Mouse (Mus musculus): ENCODE measurements at regions not wholly inside any gene's neighbourhood (a gene's known extent, or its start where the extent isn't known, plus 50 kb on each side); places are given as distances from the start of the nearest gene placed in this dataset.

DNA sequence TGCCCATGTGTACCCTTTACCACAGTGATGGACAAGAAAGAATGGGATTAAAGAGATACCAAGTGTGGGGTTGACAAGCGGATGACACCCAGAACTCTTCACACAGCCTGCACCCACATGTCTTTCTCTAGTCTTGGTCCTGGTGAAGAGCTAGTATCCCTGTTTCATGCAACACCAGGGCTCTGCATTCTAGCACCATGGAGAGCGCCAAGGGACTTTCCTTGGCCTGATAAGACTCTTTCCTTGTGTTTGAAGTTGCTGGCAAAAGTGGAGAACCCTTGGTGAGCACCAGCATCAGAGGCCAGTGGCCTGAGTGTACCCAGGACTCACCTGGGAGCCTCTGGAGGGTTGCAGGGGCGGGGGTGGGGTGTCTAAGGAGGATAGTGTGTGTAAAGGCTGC is 161.7 kb upstream of the Grik3 start:
- Histone ChIP-seq H3K36me3 (ENCODE audit: control insufficient read depth, insufficient read depth, low read length) (no peaks in the 10 kb centered on the region), H3K4me3 (ENCODE audit: control insufficient read depth in 1 of 2, insufficient read depth in 1 of 2, low read depth in 1 of 2, low read length in 2 of 2) (no peak overlapping the region), H3K4me1 (ENCODE audit: control insufficient read depth in 2 of 2, insufficient read depth in 2 of 2, low read length in 2 of 2) (no peaks in the 10 kb centered on the region), H3K27me3 (ENCODE audit: control insufficient read depth, insufficient read depth, low read length) (no peaks in the 10 kb centered on the region), H3K9me3 (ENCODE audit: control insufficient read depth, low read length) (no peaks in the 10 kb centered on the region), H3K4me2 (ENCODE audit: low read length) (no peak overlapping the region), H3K27ac (replicated peaks in 1 of 2; ENCODE audit: control insufficient read depth in 1 of 2, insufficient read depth in 1 of 2, low read depth in 2 of 2, low read length in 2 of 2) (no peak overlapping the region), H3K9ac (ENCODE audit: low read length) (no peak overlapping the region)
- no peak for ATAC-seq (ENCODE audit: insufficient number of reproducible peaks, insufficient read depth, low FRiP score, low read depth)
- 14% methylated on average over 3 of the region's 3 CpGs for WGBS

DNA sequence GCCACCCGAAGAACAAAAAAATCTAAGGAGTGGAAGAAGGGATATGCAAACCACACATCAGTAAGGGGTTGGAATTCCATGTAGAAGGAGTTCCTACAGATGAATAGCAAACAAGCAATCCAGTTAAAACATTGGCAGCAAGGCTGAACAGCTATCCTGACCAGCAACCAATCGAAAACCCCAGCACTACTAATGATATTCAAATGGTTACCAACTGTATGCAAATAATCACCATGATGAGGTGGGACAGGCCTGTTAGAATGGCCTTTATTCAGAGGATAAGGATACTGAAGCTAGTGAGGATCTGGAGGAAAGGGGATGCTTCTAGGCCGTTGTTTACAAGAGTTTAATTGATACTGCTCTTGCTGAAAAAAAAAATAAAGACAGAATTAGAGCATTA is 166.0 kb upstream of the Grik3 start:
- Histone ChIP-seq H3K27me3 (ENCODE audit: control insufficient read depth, insufficient read depth, low read length) (no peaks in the 10 kb centered on the region), H3K4me1 (ENCODE audit: control insufficient read depth in 2 of 2, insufficient read depth in 2 of 2, low read length in 2 of 2) (no peaks in the 10 kb centered on the region), H3K4me3 (ENCODE audit: control insufficient read depth in 1 of 2, insufficient read depth in 1 of 2, low read depth in 1 of 2, low read length in 2 of 2) (no peak overlapping the region), H3K36me3 (ENCODE audit: control insufficient read depth, insufficient read depth, low read length) (no peaks in the 10 kb centered on the region), H3K9me3 (ENCODE audit: control insufficient read depth, low read length) (no peaks in the 10 kb centered on the region), H3K4me2 (ENCODE audit: low read length) (no peak overlapping the region), H3K27ac (replicated peaks in 1 of 2; ENCODE audit: control insufficient read depth in 1 of 2, insufficient read depth in 1 of 2, low read depth in 2 of 2, low read length in 2 of 2) (no peak overlapping the region), H3K9ac (ENCODE audit: low read length) (no peak overlapping the region)
- 64% methylated on average over 3 of the region's 3 CpGs for WGBS
- ATAC-seq (ENCODE audit: insufficient number of reproducible peaks, insufficient read depth, low FRiP score, low read depth), result no peak

DNA sequence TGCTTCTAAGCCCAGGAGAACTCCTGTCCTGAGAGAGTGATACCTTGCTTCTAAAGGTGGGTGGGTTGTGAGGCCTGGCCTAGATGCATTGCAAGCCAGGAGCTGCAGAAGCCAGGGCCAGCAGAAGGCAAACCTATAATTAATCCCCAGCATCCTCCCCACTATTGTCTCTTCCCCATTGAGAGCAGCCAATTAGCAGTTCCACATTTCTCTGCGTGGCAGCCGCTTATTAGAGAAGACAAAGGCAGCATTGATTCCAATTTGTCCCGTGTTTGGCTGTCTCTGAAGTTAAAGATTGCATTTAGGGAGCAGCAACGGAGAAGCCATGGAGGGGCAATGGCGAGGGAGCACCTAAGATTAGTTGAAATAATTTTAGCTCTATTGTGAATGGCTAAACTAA is 171.2 kb upstream of the Grik3 start:
- WGBS, result 47% methylated on average over 5 of the region's 5 CpGs
- H3K4me2 ChIP-seq (ENCODE audit: low read length), result no peak overlapping the region

DNA sequence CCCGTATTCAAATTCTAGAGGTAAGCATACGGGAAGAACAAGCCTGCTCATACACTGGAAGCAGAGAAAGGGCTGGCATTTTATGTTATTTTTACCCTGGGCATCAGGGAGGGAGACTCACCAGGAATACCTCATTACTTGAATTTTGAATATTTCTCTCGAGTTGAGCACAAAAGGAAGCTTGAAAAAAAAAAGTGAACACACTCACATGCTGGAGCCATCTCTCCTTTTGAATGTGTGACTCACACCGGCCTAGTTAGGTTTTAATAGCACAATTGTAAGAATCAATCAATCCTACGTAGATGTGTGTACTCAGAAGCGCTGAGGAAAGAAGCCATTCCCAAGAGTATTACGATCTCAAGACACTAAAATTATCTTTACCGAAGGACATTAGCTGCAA is 172.2 kb upstream of the Grik3 start:
- no peak overlapping the region for H3K4me2 ChIP-seq (ENCODE audit: low read length)
- H3K4me3 ChIP-seq (ENCODE audit: control insufficient read depth in 1 of 2, insufficient read depth in 1 of 2, low read depth in 1 of 2, low read length in 2 of 2), result no peak overlapping the region
- no peaks in the 10 kb centered on the region for H3K36me3 ChIP-seq (ENCODE audit: control insufficient read depth, insufficient read depth, low read length)
- no peak overlapping the region for H3K27ac ChIP-seq (replicated peaks in 1 of 2; ENCODE audit: control insufficient read depth in 1 of 2, insufficient read depth in 1 of 2, low read depth in 2 of 2, low read length in 2 of 2)
- H3K9me3 ChIP-seq (ENCODE audit: control insufficient read depth, low read length), result no peaks in the 10 kb centered on the region
- 40% methylated on average over 8 of the region's 8 CpGs for WGBS
- H3K27me3 ChIP-seq (ENCODE audit: control insufficient read depth, insufficient read depth, low read length), result peaks cover 13% of the 10 kb centered on the region
- no peak overlapping the region for H3K9ac ChIP-seq (ENCODE audit: low read length)
- no peak for ATAC-seq (ENCODE audit: insufficient number of reproducible peaks, insufficient read depth, low FRiP score, low read depth)
- no peaks in the 10 kb centered on the region for H3K4me1 ChIP-seq (ENCODE audit: control insufficient read depth in 2 of 2, insufficient read depth in 2 of 2, low read length in 2 of 2)

More for the DNA sequence above, 171.2 kb upstream of the Grik3 start:
- Histone ChIP-seq H3K36me3 (ENCODE audit: control insufficient read depth, insufficient read depth, low read length) (no peaks in the 10 kb centered on the region), H3K4me3 (ENCODE audit: control insufficient read depth in 1 of 2, insufficient read depth in 1 of 2, low read depth in 1 of 2, low read length in 2 of 2) (no peak overlapping the region), H3K9me3 (ENCODE audit: control insufficient read depth, low read length) (no peaks in the 10 kb centered on the region), H3K9ac (ENCODE audit: low read length) (no peak overlapping the region), H3K27ac (replicated peaks in 1 of 2; ENCODE audit: control insufficient read depth in 1 of 2, insufficient read depth in 1 of 2, low read depth in 2 of 2, low read length in 2 of 2) (no peak overlapping the region), H3K4me1 (ENCODE audit: control insufficient read depth in 2 of 2, insufficient read depth in 2 of 2, low read length in 2 of 2) (no peaks in the 10 kb centered on the region), H3K27me3 (ENCODE audit: control insufficient read depth, insufficient read depth, low read length) (peaks cover 13% of the 10 kb centered on the region)
- no peak for ATAC-seq (ENCODE audit: insufficient number of reproducible peaks, insufficient read depth, low FRiP score, low read depth)

DNA sequence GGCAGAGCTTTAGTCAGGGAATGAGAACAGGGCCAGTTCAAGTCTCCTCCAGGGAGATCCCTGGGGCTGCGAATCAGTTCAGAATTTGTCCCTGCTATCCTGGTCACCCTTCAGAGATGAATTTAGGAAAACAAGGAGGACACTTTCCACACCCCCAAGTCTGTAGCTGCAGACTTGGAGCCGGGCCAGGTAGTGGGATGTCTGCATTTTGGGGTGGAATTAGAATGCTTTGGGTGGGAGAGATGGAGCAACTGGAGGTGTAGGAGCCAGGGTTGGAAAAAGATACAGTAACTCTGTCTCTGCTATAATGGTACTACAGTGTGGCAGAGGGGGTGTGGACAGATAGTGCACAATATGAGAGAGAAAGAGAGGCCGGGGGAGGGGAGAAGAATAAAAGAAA is 173.6 kb upstream of the Grik3 start:
- Histone ChIP-seq H3K9me3 (ENCODE audit: control insufficient read depth, low read length) (no peaks in the 10 kb centered on the region), H3K4me2 (ENCODE audit: low read length) (no peak overlapping the region), H3K27me3 (ENCODE audit: control insufficient read depth, insufficient read depth, low read length) (peaks cover 13% of the 10 kb centered on the region), H3K4me1 (ENCODE audit: control insufficient read depth in 2 of 2, insufficient read depth in 2 of 2, low read length in 2 of 2) (no peaks in the 10 kb centered on the region), H3K4me3 (ENCODE audit: control insufficient read depth in 1 of 2, insufficient read depth in 1 of 2, low read depth in 1 of 2, low read length in 2 of 2) (no peak overlapping the region), H3K27ac (replicated peaks in 1 of 2; ENCODE audit: control insufficient read depth in 1 of 2, insufficient read depth in 1 of 2, low read depth in 2 of 2, low read length in 2 of 2) (no peak overlapping the region), H3K36me3 (ENCODE audit: control insufficient read depth, insufficient read depth, low read length) (no peaks in the 10 kb centered on the region), H3K9ac (ENCODE audit: low read length) (no peak overlapping the region)
- 56% methylated on average over 3 of the region's 3 CpGs for WGBS
- ATAC-seq (ENCODE audit: insufficient number of reproducible peaks, insufficient read depth, low FRiP score, low read depth), result no peak

DNA sequence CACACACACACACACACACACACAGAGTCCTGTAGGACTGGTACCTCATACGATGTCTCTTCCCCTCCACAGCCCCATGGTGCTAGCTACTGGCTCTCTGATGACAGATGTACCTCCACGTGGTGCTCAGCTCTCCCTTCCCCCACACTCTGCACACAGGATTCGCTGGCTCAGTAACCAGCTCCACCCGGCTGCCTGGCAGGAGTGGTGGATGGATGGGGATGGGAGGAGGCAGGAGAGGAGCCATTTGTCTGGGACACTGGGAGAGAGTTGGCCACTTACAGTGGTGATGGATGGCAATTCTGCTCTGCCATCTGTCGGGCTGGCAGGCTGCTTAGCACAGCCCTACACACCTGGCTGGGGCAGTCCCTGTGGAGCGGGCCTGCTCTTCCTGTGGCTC is 174.7 kb upstream of the Grik3 start:
- Histone ChIP-seq H3K27me3 (ENCODE audit: control insufficient read depth, insufficient read depth, low read length) (peaks cover 13% of the 10 kb centered on the region), H3K4me3 (ENCODE audit: control insufficient read depth in 1 of 2, insufficient read depth in 1 of 2, low read depth in 1 of 2, low read length in 2 of 2) (no peak overlapping the region), H3K4me1 (ENCODE audit: control insufficient read depth in 2 of 2, insufficient read depth in 2 of 2, low read length in 2 of 2) (no peaks in the 10 kb centered on the region), H3K9ac (ENCODE audit: low read length) (no peak overlapping the region), H3K36me3 (ENCODE audit: control insufficient read depth, insufficient read depth, low read length) (no peaks in the 10 kb centered on the region), H3K9me3 (ENCODE audit: control insufficient read depth, low read length) (no peaks in the 10 kb centered on the region), H3K27ac (replicated peaks in 1 of 2; ENCODE audit: control insufficient read depth in 1 of 2, insufficient read depth in 1 of 2, low read depth in 2 of 2, low read length in 2 of 2) (no peak overlapping the region), H3K4me2 (ENCODE audit: low read length) (no peak overlapping the region)
- ATAC-seq (ENCODE audit: insufficient number of reproducible peaks, insufficient read depth, low FRiP score, low read depth), result no peak
- 8% methylated on average over 6 of the region's 6 CpGs for WGBS

DNA sequence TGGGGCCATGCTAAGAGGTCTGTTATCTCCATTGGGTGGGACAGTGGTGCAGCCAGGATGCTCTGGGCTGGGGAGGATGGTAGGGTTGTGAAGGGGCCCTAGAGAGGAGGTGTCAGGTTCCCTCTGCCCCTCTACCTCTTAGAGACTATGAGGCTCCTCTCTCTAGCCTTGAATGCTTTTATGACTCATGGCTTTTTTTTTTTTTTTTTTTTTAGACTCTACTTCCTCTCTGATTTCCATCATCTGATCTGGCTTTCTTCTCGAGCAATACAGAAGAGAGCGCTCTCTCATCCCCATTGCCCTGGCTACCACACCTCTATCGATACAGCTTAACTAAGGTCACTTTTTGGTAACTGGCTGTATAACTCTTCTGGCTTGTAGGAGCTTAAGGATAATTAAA is 176.6 kb upstream of the Grik3 start:
- ATAC-seq (ENCODE audit: insufficient number of reproducible peaks, insufficient read depth, low FRiP score, low read depth), result no peak
- Histone ChIP-seq H3K4me1 (ENCODE audit: control insufficient read depth in 2 of 2, insufficient read depth in 2 of 2, low read length in 2 of 2) (no peaks in the 10 kb centered on the region), H3K4me3 (ENCODE audit: control insufficient read depth in 1 of 2, insufficient read depth in 1 of 2, low read depth in 1 of 2, low read length in 2 of 2) (no peak overlapping the region), H3K9ac (ENCODE audit: low read length) (no peak overlapping the region), H3K36me3 (ENCODE audit: control insufficient read depth, insufficient read depth, low read length) (no peaks in the 10 kb centered on the region), H3K9me3 (ENCODE audit: control insufficient read depth, low read length) (no peaks in the 10 kb centered on the region), H3K27ac (replicated peaks in 1 of 2; ENCODE audit: control insufficient read depth in 1 of 2, insufficient read depth in 1 of 2, low read depth in 2 of 2, low read length in 2 of 2) (no peak overlapping the region), H3K4me2 (ENCODE audit: low read length) (no peak overlapping the region), H3K27me3 (ENCODE audit: control insufficient read depth, insufficient read depth, low read length) (peaks cover 13% of the 10 kb centered on the region)
- 77% methylated on average over 3 of the region's 3 CpGs for WGBS

DNA sequence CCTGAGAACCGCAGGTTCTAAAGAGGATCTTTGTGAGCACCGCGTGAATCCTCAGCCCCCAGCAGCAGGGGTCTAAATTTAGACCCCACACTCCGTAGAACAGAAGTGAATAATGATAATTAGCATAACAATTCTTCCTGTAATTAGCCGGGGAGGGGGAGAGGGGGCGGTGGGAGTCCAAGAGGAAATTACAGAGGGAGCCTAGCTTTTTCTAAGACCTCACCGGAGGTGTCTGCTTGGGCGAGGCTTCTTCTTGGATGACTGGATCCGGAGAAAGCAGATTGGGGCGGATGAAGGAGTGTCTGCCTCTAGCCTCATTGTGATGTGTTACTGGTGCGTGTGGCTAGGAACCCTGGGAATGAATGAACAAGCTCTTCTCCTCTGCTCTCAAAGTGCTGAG is 177.2 kb upstream of the Grik3 start:
- no peak for ATAC-seq (ENCODE audit: insufficient number of reproducible peaks, insufficient read depth, low FRiP score, low read depth)
- H3K36me3 ChIP-seq (ENCODE audit: control insufficient read depth, insufficient read depth, low read length), result no peaks in the 10 kb centered on the region
- peaks cover 13% of the 10 kb centered on the region for H3K27me3 ChIP-seq (ENCODE audit: control insufficient read depth, insufficient read depth, low read length)
- WGBS, result 6% methylated on average over 11 of the region's 11 CpGs
- no peak overlapping the region for H3K27ac ChIP-seq (replicated peaks in 1 of 2; ENCODE audit: control insufficient read depth in 1 of 2, insufficient read depth in 1 of 2, low read depth in 2 of 2, low read length in 2 of 2)
- H3K4me3 ChIP-seq (ENCODE audit: control insufficient read depth in 1 of 2, insufficient read depth in 1 of 2, low read depth in 1 of 2, low read length in 2 of 2), result no peak overlapping the region
- H3K9ac ChIP-seq (ENCODE audit: low read length), result no peak overlapping the region
- H3K9me3 ChIP-seq (ENCODE audit: control insufficient read depth, low read length), result no peaks in the 10 kb centered on the region
- no peak overlapping the region for H3K4me2 ChIP-seq (ENCODE audit: low read length)
- H3K4me1 ChIP-seq (ENCODE audit: control insufficient read depth in 2 of 2, insufficient read depth in 2 of 2, low read length in 2 of 2), result no peaks in the 10 kb centered on the region
